Mouse (Mus musculus) liver, adult 2 months (tissue): Measurements from ENCODE around the gene Sema4b.

ENCODE experiments used
- CTCF ChIP-seq: fragments of 200-500 bp; IDR thresholded peaks from 2 replicates; pipeline ENCODE4 v1.5.1; 2011; ENCODE audit warnings: low read depth, low read length, control low read depth
- POLR2A ChIP-seq: fragments of 200-500 bp; IDR thresholded peaks from 2 replicates; pipeline ENCODE4 v1.6.1; 2011; ENCODE audit warnings: low read length, control low read depth; ENCODE audit not compliant: insufficient read depth; ENCODE audit errors: extremely low read depth

GRCm38 (mm10) chr7:80202961-80203360 is 16.3 kb downstream of the Sema4b start:
- no peak for TF ChIP-seq CTCF
- no peak for TF ChIP-seq POLR2A
